In genomic region chr3:142559632-142560228, GRCm38 (mm10) we compare ENCODE assay signal across 8 mouse cellular contexts. TPM values are rescaled to one million over a fixed set of nuclear protein-coding genes. Genes with fewer than 3 reads are reported as not detected.
DNase-seq lines count a peak whose midpoint lies in the region; ATAC-seq lines count a peak whose summit lies in the region.

Gbp3 (plus strand) TSS chr3:142560026.

- peak within 1 kb of the TSS; percentile 64 for H3K4me3 ChIP-seq in brown adipose tissue, adult 24 weeks (ENCODE audit: insufficient read depth, low read depth, low read length)
- peak within 1 kb of the TSS; percentile 57 to 60 for H3K4me3 ChIP-seq in heart, embryonic 14.5 days (ENCODE audit: control insufficient read depth in 1 of 2, insufficient read depth in 1 of 2, low read depth in 1 of 2, low read length in 2 of 2)
- peak within 1 kb of the TSS; percentile 54 for H3K4me3 ChIP-seq in kidney, embryonic 16.5 days (ENCODE audit: low read length)

- H3K27ac ChIP-seq in brown adipose tissue, adult 24 weeks (replicated peaks; ENCODE audit: low read depth, low read length) = peak within 1 kb of the TSS; percentile 58
- peak within 1 kb of the TSS; percentile 21 to 48; a peak in 3 of 4 replicates for H3K27ac ChIP-seq in heart, embryonic 14.5 days (replicated peaks in 1 of 2; ENCODE audit: control insufficient read depth in 1 of 2, insufficient read depth in 1 of 2, low read depth in 2 of 2, low read length in 2 of 2)
- no peak within 1 kb of the TSS; the same call in 1 of the 2 replicates for H3K27ac ChIP-seq in kidney, embryonic 16.5 days (ENCODE audit: low read length)

- no peaks in the 10 kb centered on the region for H3K9me3 ChIP-seq in heart, embryonic 14.5 days (ENCODE audit: control insufficient read depth, low read length)
- H3K9me3 ChIP-seq in kidney, embryonic 16.5 days (ENCODE audit: low read length) = no peaks in the 10 kb centered on the region

- H3K36me3 ChIP-seq in heart, embryonic 14.5 days (ENCODE audit: control insufficient read depth, insufficient read depth, low read length) = no peaks in the 10 kb centered on the region
- H3K36me3 ChIP-seq in kidney, embryonic 16.5 days (ENCODE audit: insufficient read depth, low read length) = no peaks in the 10 kb centered on the region

- peak; percentile 15 for DNase-seq in retina, postnatal 1 day
- no peak for DNase-seq in retina, embryonic 14.5 days (ENCODE audit: low spot score)
- DNase-seq in lung, postnatal 4 days = peak; percentile 26 to 27
- peak; percentile 46 for DNase-seq in thymus, postnatal 25 days
- DNase-seq in left cerebral cortex, adult 18-20 months (ENCODE audit: low spot score in 2 of 2) = no peak

- no peaks in the 10 kb centered on the region for H3K27me3 ChIP-seq in heart, embryonic 14.5 days (ENCODE audit: control insufficient read depth, insufficient read depth, low read length)
- no peaks in the 10 kb centered on the region for H3K27me3 ChIP-seq in kidney, embryonic 16.5 days (ENCODE audit: insufficient read depth, low read length)

- peak within 1 kb of the TSS; percentile 74 for H3K4me2 ChIP-seq in heart, embryonic 14.5 days (ENCODE audit: low read length)
- H3K4me2 ChIP-seq in kidney, embryonic 16.5 days (replicated peaks; ENCODE audit: low read depth, low read length) = peak within 1 kb of the TSS; percentile 70

- ATAC-seq in heart, embryonic 14.5 days (ENCODE audit: insufficient number of reproducible peaks, insufficient read depth, low FRiP score, low read depth) = no peak
- no peak for ATAC-seq in kidney, embryonic 16.5 days (ENCODE audit: low FRiP score, low TSS enrichment)

- WGBS in heart, embryonic 14.5 days = 24% methylated on average over 3 of the region's 3 CpGs
- WGBS in kidney, embryonic 16.5 days = 14% methylated on average over 3 of the region's 3 CpGs

- H3K9ac ChIP-seq in heart, embryonic 14.5 days (ENCODE audit: low read length) = peak within 1 kb of the TSS; percentile 65
- H3K9ac ChIP-seq in kidney, embryonic 16.5 days (replicated peaks; ENCODE audit: low read length) = peak within 1 kb of the TSS; percentile 61

- H3K4me1 ChIP-seq in brown adipose tissue, adult 24 weeks (ENCODE audit: control insufficient read depth, insufficient read depth, insufficient read length, low read length) = peaks cover 4% of the 10 kb centered on the region; the same call in 1 of the 2 replicates
- no peaks in the 10 kb centered on the region for H3K4me1 ChIP-seq in heart, embryonic 14.5 days (ENCODE audit: control insufficient read depth in 2 of 2, insufficient read depth in 2 of 2, low read length in 2 of 2)
- H3K4me1 ChIP-seq in kidney, embryonic 16.5 days (ENCODE audit: insufficient read depth, low read length) = no peaks in the 10 kb centered on the region; the same call in 1 of the 2 replicates

RNA-seq across cellular contexts. Expression of gene Gbp3, which starts in this region (rescaled TPM):
- polyA plus RNA-seq in brown adipose tissue, adult 24 weeks (2012; ENCODE audit: insufficient read depth, insufficient read length, missing spikeins) = 9.6 and 19.2 TPM in 2 replicates
- polyA plus RNA-seq in heart, embryonic 14.5 days (2014; fragmentation: Nextera tagmentation; extraction: Ambion mirVana) = 1.8 and 3.1 TPM in 2 replicates
- 1.3 and 1.8 TPM in 2 replicates for polyA plus RNA-seq in kidney, embryonic 16.5 days (2015; fragmentation: Nextera tagmentation; extraction: Ambion mirVana)
- total RNA-seq in left cerebral cortex, adult 18-20 months (2021) = 1 to 10 TPM; 4.0 to 4.5 TPM

Comparison
In these comparisons a context has a peak if more than half of its experiments do, and no peak if none do; other contexts are left out.
1. DNase-seq: peak in retina, postnatal 1 day (single experiment), lung, postnatal 4 days (2 of 2) and thymus, postnatal 25 days (single experiment); none in retina, embryonic 14.5 days (single experiment) and left cerebral cortex, adult 18-20 months (0 of 2).
2. Peak in every context shown above with its lines, with median percentiles within 50 percentile points of each other: H3K4me3 ChIP-seq.